Mouse (Mus musculus) liver, embryonic 12.5 days (tissue): ENCODE results near the gene Cfdp1. TPM values are rescaled to one million over a fixed set of nuclear protein-coding genes. Genes with fewer than 3 reads are reported as not detected.

Experiments
- ATAC-seq: fragments of 200-750 bp; cut with Nextera tagmentation; 2 replicates; pipeline ENCODE4 v1.8.0; 2017; ENCODE audit warnings: moderate number of reproducible peaks, mild to moderate bottlenecking, moderate library complexity
- H3K27ac ChIP-seq: fragments of 300-500 bp; sonication (generic); 2 replicates; pipeline ENCODE4 v1.5.1; 2016; ENCODE audit warnings: mild to moderate bottlenecking
- H3K27me3 ChIP-seq: fragments of 300-500 bp; sonication (generic); replicated peaks from 2 replicates; pipeline ENCODE4 v1.6.1; 2016; ENCODE audit warnings: mild to moderate bottlenecking, moderate library complexity
- H3K36me3 ChIP-seq: fragments of 300-500 bp; sonication (generic); 2 replicates; pipeline ENCODE4 v1.6.1; 2016; ENCODE audit warnings: mild to moderate bottlenecking, moderate library complexity
- H3K4me1 ChIP-seq: fragments of 300-500 bp; sonication (generic); 2 replicates; pipeline ENCODE4 v1.6.1; 2016
- H3K4me2 ChIP-seq: fragments of 300-500 bp; sonication (generic); 2 replicates; pipeline ENCODE4 v1.6.1; 2016; ENCODE audit warnings: mild to moderate bottlenecking, moderate library complexity
- H3K4me3 ChIP-seq: fragments of 300-500 bp; sonication (generic); 2 replicates; pipeline ENCODE4 v1.5.1; 2016; ENCODE audit warnings: mild to moderate bottlenecking, moderate library complexity
- H3K9ac ChIP-seq: fragments of 300-500 bp; sonication (generic); 2 replicates; pipeline ENCODE4 v1.6.1; 2016; ENCODE audit warnings: mild to moderate bottlenecking, moderate library complexity
- H3K9me3 ChIP-seq: fragments of 300-500 bp; sonication (generic); replicated peaks from 2 replicates; pipeline ENCODE4 v1.6.1; 2016; ENCODE audit warnings: mild to moderate bottlenecking, moderate library complexity
- whole genome bisulfite sequencing: fragments of 180-500 bp; shearing (Covaris S2); methylation state at CpG from one replicate; pipeline ENCODE4 v1.1.7; 2016; ENCODE audit not compliant: insufficient replicate concordance; 5-methylcytosine and 5-hydroxymethylcytosine counted together
- polyA plus RNA-seq: library from polyadenylated mRNA; unstranded; fragments of >200 nt; fragmentation: Nextera tagmentation; extraction: Ambion mirVana; gene quantifications from 2 replicates; pipeline ENCODE4 v1.2.1, GENCODE M21; 2016

Cfdp1 gene
- polyA plus RNA-seq, 1 experiment from 2014 or later, result 128 TPM

DNA sequence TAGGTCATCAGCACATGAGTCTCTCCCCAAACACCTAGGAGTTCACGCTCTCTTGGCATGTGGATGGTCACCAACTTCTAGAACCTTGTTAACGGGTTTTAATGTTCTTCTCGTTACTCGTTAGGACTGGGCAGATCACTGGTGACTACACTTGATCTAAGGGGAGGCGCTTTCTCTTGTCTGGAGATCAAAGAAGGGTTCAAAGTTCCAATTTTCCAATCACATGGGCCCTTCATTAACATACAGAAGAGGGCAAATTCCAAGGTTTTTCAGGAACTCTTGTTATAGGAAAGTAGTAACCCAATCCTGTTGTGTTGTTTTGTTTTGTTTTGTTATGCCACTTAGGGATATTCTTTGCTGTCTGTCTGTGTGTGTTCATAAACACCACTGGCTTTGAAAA lies 95.3 kb downstream of the Cfdp1 start:
- WGBS, result 72% methylated on average over 5 of the region's 5 CpGs
- ATAC-seq, result no peak
- no peaks in the 10 kb centered on the region for H3K4me1 ChIP-seq

DNA sequence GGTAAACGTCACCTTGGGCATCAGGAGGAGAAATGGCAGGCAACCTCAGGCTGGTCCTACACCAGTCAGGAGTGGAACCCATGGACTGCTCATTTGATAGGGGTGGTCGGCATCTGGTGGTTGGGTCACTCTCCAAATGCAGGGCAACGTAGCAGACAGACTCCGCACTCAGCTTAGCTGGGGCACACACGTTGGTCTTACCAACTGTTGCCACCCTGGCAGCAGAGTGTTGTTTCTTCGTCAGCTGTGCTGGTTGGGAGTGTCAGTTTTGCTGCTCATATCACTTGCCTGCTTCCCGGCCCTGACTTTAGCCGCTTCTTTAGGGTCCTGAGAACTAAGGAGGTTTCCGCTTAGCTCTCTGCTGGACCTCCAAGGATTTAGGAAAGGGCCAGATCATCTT lies 96.5 kb downstream of the Cfdp1 start:
- ATAC-seq, result no peak
- WGBS, result 73% methylated on average over 9 of the region's 9 CpGs

More for the DNA sequence above, 95.3 kb downstream of the Cfdp1 start:
- no peaks in the 10 kb centered on the region for H3K9me3 ChIP-seq
- no peak overlapping the region for H3K27ac ChIP-seq
- H3K27me3 ChIP-seq, result no peaks in the 10 kb centered on the region
- H3K36me3 ChIP-seq, result no peaks in the 10 kb centered on the region
- H3K4me3 ChIP-seq, result no peak overlapping the region
- H3K9ac ChIP-seq, result no peak overlapping the region
- H3K4me2 ChIP-seq, result no peak overlapping the region

DNA sequence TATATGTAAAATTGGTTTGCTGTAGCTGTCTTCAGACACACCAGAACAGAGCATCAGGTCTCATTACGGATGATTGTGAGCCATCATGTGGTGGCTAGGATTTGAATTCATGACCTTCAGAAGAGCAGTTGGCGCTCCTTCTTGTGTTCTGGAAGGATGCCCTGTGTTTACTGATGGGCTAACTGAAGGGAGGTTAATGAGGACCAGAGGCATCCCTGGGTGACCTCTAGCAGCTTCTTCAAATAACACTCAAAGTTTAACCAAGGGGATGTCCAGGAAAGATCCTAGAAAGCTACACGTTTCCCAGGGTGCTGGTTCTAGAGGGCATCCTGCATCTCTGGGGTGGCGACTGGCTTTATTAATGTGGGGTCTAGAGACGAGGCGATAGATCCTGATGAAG lies 99.4 kb downstream of the Cfdp1 start:
- Histone ChIP-seq H3K36me3 (no peaks in the 10 kb centered on the region), H3K4me3 (no peak overlapping the region), H3K27me3 (no peaks in the 10 kb centered on the region), H3K27ac (no peak overlapping the region), H3K4me1 (no peaks in the 10 kb centered on the region), H3K4me2 (no peak overlapping the region), H3K9ac (no peak overlapping the region), H3K9me3 (no peaks in the 10 kb centered on the region)
- 65% methylated on average over 6 of the region's 6 CpGs for WGBS
- no peak for ATAC-seq

More for the DNA sequence above, 96.5 kb downstream of the Cfdp1 start:
- Histone ChIP-seq H3K27me3 (no peaks in the 10 kb centered on the region), H3K27ac (no peak overlapping the region), H3K9me3 (no peaks in the 10 kb centered on the region), H3K36me3 (no peaks in the 10 kb centered on the region), H3K9ac (no peak overlapping the region), H3K4me3 (no peak overlapping the region), H3K4me2 (no peak overlapping the region), H3K4me1 (no peaks in the 10 kb centered on the region)

DNA sequence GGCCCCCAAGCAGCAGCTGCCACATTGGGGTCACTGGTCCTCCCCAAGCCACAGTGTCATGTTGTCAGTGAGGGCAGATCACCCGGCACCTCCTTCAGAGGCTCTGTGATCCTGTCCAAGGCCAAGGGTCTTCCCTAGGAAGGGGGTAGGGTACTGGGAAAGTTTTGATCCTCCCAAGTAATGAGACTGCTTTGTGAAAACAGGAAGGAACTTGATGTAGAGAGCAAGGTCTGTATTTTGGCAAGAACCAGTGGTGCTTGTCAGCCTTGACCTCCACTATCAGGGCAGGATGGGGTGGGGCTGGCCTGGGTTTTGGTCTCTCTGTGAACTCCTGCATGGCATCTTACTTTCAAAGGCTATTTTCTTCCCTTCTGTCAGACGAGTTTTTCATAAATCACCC lies 100.0 kb downstream of the Cfdp1 start:
- no peak overlapping the region for H3K4me3 ChIP-seq
- no peaks in the 10 kb centered on the region for H3K4me1 ChIP-seq
- no peak for ATAC-seq
- H3K36me3 ChIP-seq, result no peaks in the 10 kb centered on the region
- no peak overlapping the region for H3K27ac ChIP-seq
- H3K9ac ChIP-seq, result no peak overlapping the region
- no peaks in the 10 kb centered on the region for H3K27me3 ChIP-seq
- H3K9me3 ChIP-seq, result no peaks in the 10 kb centered on the region
- H3K4me2 ChIP-seq, result no peak overlapping the region
- 34% methylated on average over 2 of the region's 2 CpGs for WGBS

DNA sequence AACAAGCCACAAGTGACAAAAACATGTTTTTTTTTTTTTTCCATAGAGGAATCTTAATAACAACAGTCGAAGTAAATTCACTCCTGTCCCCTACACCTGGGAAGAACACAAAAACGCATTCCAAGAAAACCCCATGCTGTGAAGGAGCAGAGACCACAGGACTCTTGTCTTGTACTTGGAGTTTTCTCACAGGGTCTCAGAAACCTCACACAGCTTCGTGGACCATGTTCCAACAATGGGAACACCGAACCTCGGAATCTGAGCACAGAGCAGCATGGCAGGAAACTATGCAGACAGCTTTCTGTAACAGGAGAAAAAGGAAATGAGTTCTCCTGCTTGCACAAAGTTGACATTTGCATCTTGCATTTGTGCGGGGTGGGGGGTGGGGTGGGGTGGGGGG lies 105.3 kb downstream of the Cfdp1 start:
- no peaks in the 10 kb centered on the region for H3K36me3 ChIP-seq
- no peak for ATAC-seq
- peaks cover 26% of the 10 kb centered on the region for H3K4me1 ChIP-seq
- H3K9ac ChIP-seq, result no peak overlapping the region
- no peak overlapping the region for H3K4me2 ChIP-seq
- 39% methylated on average over 6 of the region's 6 CpGs for WGBS
- no peak overlapping the region for H3K4me3 ChIP-seq
- H3K27me3 ChIP-seq, result peaks cover 34% of the 10 kb centered on the region
- no peak overlapping the region for H3K27ac ChIP-seq
- H3K9me3 ChIP-seq, result no peaks in the 10 kb centered on the region

DNA sequence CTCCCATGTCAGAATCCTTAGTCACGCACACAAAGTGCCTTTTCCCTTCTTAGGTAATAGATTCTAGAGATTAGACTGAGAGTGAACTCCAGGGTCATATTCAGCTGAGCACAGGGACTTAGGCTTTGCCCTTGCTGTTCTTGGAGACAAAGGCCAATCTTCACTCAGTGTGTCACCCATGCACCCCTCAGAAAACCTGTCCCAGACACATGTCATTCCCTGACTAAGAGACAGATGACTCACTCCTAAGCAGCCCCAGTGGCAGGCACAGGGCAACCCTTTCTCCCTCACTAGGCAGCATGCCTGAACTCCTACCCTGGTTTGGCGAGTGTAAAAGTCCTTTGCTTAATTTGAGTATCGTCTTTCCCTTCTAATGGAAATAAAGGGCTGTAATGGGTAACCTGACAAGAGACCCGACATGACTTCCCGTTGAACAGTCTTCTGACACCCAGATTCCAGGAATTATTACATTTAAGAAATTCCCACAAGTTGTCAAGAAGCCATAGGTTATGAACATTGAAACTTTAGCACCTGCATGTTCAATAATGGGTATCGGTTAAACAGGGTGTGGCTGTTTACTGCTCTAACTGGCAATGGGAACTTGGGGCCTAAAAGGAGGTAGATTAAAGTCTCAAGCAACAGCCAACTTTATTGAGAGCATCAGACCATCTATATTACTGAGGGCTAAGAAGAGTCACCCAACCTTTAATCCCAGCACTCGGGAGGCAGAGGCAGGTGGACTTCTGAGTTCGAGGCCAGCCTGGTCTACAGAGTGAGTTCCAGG lies 106.0 kb downstream of the Cfdp1 start:
- H3K9ac ChIP-seq, result no peak overlapping the region
- no peak overlapping the region for H3K4me3 ChIP-seq
- peaks cover 41% of the 10 kb centered on the region for H3K27me3 ChIP-seq
- H3K9me3 ChIP-seq, result no peaks in the 10 kb centered on the region
- 68% methylated on average over 8 of the region's 8 CpGs for WGBS
- H3K4me2 ChIP-seq, result no peak overlapping the region
- H3K4me1 ChIP-seq, result peaks cover 33% of the 10 kb centered on the region
- H3K27ac ChIP-seq, result no peak overlapping the region
- no peak for ATAC-seq
- H3K36me3 ChIP-seq, result no peaks in the 10 kb centered on the region

DNA sequence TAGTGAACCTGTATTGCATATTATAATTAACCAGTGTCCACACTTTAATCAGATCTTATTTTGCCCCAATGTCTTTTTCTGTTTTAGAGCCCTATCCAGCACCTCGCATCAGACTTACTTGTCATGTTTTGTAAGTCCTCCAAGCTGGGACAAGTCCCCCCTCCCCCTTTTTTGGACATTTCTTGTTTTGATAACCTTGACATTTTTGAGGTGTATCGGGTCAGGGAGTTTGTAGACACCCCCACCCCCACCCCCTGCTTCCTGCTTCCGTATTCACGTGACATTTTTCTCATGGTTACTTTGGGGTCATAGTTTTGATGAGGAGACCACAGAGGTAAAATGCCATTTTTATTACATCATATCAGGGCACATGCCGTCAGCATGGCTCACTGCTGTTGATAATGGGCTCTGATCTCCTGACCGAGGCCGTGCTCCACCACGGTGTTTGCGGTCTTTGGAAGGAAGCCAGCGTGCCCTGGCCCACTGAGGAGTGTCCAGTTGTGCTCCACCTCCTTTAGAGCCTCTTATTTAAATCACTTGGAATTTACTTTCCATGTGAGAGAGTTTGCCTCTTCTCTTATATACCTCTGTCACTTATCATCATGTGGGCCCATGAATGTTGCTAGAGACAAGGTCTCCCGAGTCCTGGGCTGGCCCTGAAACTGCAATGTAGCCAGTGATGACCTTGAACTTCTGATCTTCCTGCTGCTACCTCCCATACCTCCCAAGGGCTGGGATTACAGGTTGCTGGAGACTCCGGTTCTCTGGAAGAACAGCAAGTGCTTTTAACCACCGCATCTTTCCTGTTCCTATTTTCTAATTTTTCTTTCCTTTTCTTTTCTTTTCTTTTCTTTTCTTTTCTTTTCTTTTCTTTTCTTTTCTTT lies 107.3 kb downstream of the Cfdp1 start:
- Histone ChIP-seq H3K9me3 (no peaks in the 10 kb centered on the region), H3K4me1 (peaks cover 44% of the 10 kb centered on the region), H3K9ac (no peak overlapping the region), H3K4me3 (no peak overlapping the region), H3K27ac (no peak overlapping the region), H3K36me3 (no peaks in the 10 kb centered on the region), H3K27me3 (peaks cover 53% of the 10 kb centered on the region), H3K4me2 (no peak overlapping the region; the same call in 1 of the 2 replicates)
- ATAC-seq, result no peak
- WGBS, result 49% methylated on average over 13 of the region's 13 CpGs

DNA sequence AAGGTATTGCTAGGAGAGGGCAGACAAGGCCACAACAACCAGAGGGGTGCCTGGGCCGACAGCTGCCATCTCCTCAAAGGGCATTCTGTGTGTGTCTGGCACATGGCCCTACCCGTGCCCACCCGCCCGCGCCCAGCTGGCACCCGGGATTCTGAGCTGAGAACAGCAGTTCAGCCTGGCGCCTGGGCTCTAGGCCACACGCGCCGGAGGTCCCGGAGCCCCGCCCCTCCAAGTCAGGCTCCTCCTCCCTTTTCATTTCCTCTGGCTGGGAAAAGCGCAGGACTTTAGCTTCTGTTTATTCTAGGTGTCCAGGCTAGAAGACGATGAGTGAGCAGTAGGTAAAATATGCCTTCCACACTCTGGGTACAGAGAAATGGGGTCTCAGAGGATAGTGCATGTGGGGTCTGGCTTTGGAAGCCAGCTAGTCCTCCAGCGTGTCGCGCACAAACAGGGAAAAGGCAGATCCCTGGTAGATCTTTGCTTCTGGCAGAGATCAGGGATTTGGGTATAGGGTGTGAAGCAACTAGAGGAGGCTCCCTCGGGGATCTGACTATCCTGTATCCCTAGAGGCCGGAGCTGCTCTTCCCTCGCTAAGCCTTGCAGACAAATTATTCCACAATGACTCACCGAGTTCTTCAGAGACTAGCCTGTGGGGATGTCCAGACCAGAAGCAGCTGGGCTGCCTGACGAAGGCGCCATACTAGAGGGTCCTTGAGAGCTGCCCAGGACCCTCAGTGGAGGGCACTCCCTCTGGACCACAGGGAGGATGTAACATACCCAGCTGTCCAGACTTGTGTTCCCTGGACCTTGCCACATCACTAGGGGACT lies 108.3 kb downstream of the Cfdp1 start:
- no peaks in the 10 kb centered on the region for H3K9me3 ChIP-seq
- peaks cover 53% of the 10 kb centered on the region for H3K4me1 ChIP-seq
- peaks cover 63% of the 10 kb centered on the region for H3K27me3 ChIP-seq
- H3K27ac ChIP-seq, result peak overlapping the region; percentile 48; the same call in 1 of the 2 replicates
- peak overlapping the region; percentile 55 for H3K4me2 ChIP-seq
- ATAC-seq, result peak; percentile 13; the same call in 1 of the 2 replicates
- 4% methylated on average over 23 of the region's 23 CpGs for WGBS
- peak overlapping the region; percentile 32 for H3K4me3 ChIP-seq
- H3K9ac ChIP-seq, result peak overlapping the region; percentile 50; the same call in 1 of the 2 replicates
- no peaks in the 10 kb centered on the region for H3K36me3 ChIP-seq

DNA sequence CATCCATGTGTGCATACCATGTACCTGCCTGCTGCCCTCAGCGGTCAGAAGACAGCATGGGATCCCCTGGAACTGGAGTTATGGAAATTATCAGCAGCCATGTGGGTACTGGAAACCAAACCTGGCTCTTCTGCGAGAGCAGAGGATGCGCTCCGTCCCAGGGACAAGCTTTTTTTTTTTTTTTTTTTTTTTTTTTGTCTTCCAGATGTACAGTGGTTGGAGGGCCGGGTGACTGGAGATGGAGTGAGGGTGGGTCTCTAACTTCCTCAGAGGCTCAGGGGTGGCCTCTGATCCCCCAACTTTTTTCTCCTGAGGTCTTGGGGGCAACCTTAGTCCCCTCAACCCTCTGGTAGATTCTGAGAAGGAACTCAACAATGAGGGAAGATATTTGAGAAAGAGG lies 109.0 kb downstream of the Cfdp1 start:
- H3K4me2 ChIP-seq, result peak overlapping the region; percentile 55
- H3K4me1 ChIP-seq, result peaks cover 60% of the 10 kb centered on the region
- H3K4me3 ChIP-seq, result peak overlapping the region; percentile 32; the same call in 1 of the 2 replicates
- no peaks in the 10 kb centered on the region for H3K9me3 ChIP-seq
- H3K27me3 ChIP-seq, result peaks cover 70% of the 10 kb centered on the region
- no peaks in the 10 kb centered on the region for H3K36me3 ChIP-seq
- WGBS, result 55% methylated on average over 5 of the region's 5 CpGs
- ATAC-seq, result no peak
- H3K9ac ChIP-seq, result no peak overlapping the region
- no peak overlapping the region for H3K27ac ChIP-seq

DNA sequence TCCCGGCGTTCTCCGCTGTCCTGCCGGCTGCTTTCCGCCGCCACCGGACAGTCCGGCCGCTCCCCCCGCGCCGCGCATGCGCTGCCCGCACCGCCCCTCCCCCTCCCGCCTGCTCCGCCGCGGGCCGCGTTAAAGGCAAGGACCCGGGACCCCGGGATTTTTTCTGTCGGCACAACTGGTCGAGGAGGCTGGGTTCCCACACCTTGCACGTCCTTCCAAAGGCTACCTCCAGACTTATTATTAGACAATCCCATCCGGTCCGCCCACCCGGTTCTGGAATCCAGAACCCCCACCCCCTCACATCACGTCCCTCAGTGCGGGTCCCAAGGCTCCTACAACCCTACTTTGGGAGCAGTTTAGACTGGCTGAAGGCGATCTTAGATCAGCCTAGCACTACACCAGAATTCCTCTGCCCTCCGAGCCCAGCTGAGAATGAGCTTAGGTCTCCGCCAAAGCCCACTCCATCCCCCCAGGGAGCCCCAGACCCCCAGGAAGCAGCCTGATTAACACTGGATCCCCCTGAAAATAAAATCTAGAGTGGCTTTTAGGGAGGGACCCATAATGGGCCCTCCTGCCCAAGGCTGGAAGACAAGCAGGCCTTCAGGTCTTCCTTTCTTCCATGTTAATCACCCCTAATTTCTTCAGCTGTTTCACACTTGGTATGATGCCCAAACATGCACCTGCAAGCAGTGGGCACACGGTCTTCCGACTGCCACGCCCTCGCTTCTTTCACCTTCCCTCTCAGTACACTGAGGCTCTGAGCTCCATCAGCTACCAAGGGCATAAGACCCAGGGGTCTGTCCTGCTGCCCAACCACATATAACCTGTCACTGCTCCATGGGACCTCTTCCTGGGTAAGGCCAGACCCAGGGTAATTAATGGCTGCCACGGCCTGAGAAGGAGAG lies 110.0 kb downstream of the Cfdp1 start, which contains the start of gene Bcar1:
Gene Bcar1, minus strand, starts transcription at position 18 of the 905 bp plus-strand sequence.
- peaks cover 66% of the 10 kb centered on the region for H3K4me1 ChIP-seq

More for the DNA sequence above, 110.0 kb downstream of the Cfdp1 start, which contains the start of gene Bcar1:
- ATAC-seq, result peak; percentile 17; the same call in 1 of the 2 replicates
- H3K27ac ChIP-seq, result peak within 1 kb of the TSS; percentile 63
- peak within 1 kb of the TSS; percentile 79 for H3K4me2 ChIP-seq
- no peaks in the 10 kb centered on the region for H3K9me3 ChIP-seq
- H3K36me3 ChIP-seq, result no peaks in the 10 kb centered on the region
- H3K4me3 ChIP-seq, result peak within 1 kb of the TSS; percentile 64
- 9% methylated on average over 40 of the region's 40 CpGs for WGBS
- peaks cover 80% of the 10 kb centered on the region for H3K27me3 ChIP-seq
- peak within 1 kb of the TSS; percentile 70 for H3K9ac ChIP-seq
